Mouse (Mus musculus): ENCODE data around the gene Tcl1b1.
"Not testable (repeated sequence)": the region's sequence is repeated elsewhere in the genome, so short reads cannot be mapped to it uniquely, and the experiment has no call there.

GRCm38 (mm10) chr12:105134167-105134566, 25.3 kb upstream of the Tcl1b1 start:
- TF ChIP-seq CTCF (IDR thresholded peaks at IDR 0.05; ENCODE audit: low read depth, low read length); POLR2AphosphoS5 (IDR thresholded peaks at IDR 0.05; ENCODE audit: insufficient replicate concordance, low read depth, low read length); TAL1 (conservative IDR thresholded peaks at IDR 0.05; ENCODE audit: low read depth, low read length); GATA1 (IDR thresholded peaks at IDR 0.05; ENCODE audit: borderline replicate concordance, low read length); GATA2 (IDR thresholded peaks at IDR 0.05; ENCODE audit: borderline replicate concordance, low read depth, low read length): not testable (repeated sequence)

All from G1E (cell line).